Mouse (Mus musculus) CH12.LX (cell line): ENCODE measurements around the gene Bcl7b.

ENCODE experiments used
- MEF2A ChIP-seq: IDR thresholded peaks from 2 replicates; pipeline ENCODE4 v1.6.1; 2014; ENCODE audit warnings: low read depth, mild to moderate bottlenecking, inconsistent platforms, low read length, improper control_type of control experiment, borderline replicate concordance
- POLR2A ChIP-seq: IDR thresholded peaks from 2 replicates; pipeline ENCODE4 v1.6.1; 2011; ENCODE audit warnings: low read depth, mild to moderate bottlenecking, improper control_type of control experiment, low read length

DNA sequence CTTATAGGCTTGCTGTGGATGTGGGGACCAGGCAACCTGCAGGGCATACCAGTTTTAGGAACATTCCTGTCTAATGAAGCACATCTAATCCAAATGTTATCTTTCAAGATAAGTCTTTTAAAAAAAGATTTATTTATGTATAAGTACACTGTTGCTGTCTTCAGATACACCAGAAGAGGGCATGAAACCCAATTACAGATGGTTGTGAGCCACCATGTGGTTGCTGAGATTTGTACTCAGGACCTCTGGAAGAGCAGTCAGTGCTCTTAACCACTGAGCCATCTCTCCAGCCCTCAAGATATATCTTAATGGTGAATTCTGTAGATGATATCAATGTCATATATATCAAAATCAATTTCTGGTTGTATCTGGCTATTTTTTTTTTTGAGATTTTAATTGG is 22.1 kb upstream of the Bcl7b start:
- no peak for TF ChIP-seq POLR2A
- TF ChIP-seq MEF2A = no peak
